15 mouse cellular contexts compared by ENCODE assay signal in genomic region chr9:63972576-63973290, GRCm38 (mm10). TPM values are rescaled to one million over a fixed set of nuclear protein-coding genes. Genes with fewer than 3 reads are reported as not detected.
DNase-seq lines count a peak whose midpoint lies in the region; ATAC-seq and TF ChIP-seq lines count a peak whose summit lies in the region.
"Had no signal": no experiment of that assay in that cellular context is flagged by ENCODE, and none has a peak within 500 bp of the region (broad histone marks: within the 10 kb centered on the region; RNA-seq: fewer than 3 reads in every experiment).

No protein-coding gene starts in this region.

- DNase-seq in adrenal gland, postnatal 14 days = peak; percentile 65
- no peak for DNase-seq in adrenal gland, adult 2 months
- no peak for DNase-seq in heart, adult 9 months (ENCODE audit: low spot score in 2 of 2)
- no peak for DNase-seq in layer of hippocampus, postnatal 10 days (ENCODE audit: low spot score in 2 of 2)
- DNase-seq: cerebellum, adult 11-12 months; cerebellum, postnatal 36 days; midbrain, embryonic 14.5 days had no signal

- TF ChIP-seq CTCF in E14TG2a.4 (conservative IDR thresholded peaks at IDR 0.05; ENCODE audit: low read length) = no peak

- no peaks in the 10 kb centered on the region for H3K9me3 ChIP-seq in heart, embryonic 15.5 days (replicated peaks)
- no peaks in the 10 kb centered on the region for H3K9me3 ChIP-seq in E14TG2a.4 (ENCODE audit: low read length)
- H3K9me3 ChIP-seq in embryonic facial prominence, embryonic 15.5 days (replicated peaks) = no peaks in the 10 kb centered on the region
- no peaks in the 10 kb centered on the region for H3K9me3 ChIP-seq in midbrain, embryonic 13.5 days

- peaks cover 97% of the 10 kb centered on the region for H3K4me1 ChIP-seq in heart, embryonic 15.5 days (replicated peaks)
- peaks cover 91% of the 10 kb centered on the region for H3K4me1 ChIP-seq in E14TG2a.4 (replicated peaks; ENCODE audit: low read depth, low read length)
- peaks cover 95% of the 10 kb centered on the region for H3K4me1 ChIP-seq in embryonic facial prominence, embryonic 15.5 days
- H3K4me1 ChIP-seq in midbrain, embryonic 13.5 days (replicated peaks) = peaks cover 43% of the 10 kb centered on the region

- no peak for ATAC-seq in heart, embryonic 15.5 days (replicated peaks; ENCODE audit: insufficient number of reproducible peaks, insufficient read depth, low FRiP score, low read depth)
- ATAC-seq in embryonic facial prominence, embryonic 15.5 days (ENCODE audit: insufficient number of reproducible peaks, low FRiP score, low TSS enrichment, low read depth) = no peak
- no peak for ATAC-seq in midbrain, embryonic 13.5 days
- ATAC-seq: activated CD4-positive, CD25-positive, alpha-beta regulatory T cell, adult 4 months; forebrain, embryonic 14.5 days; inflammation-experienced regulatory T-cells, adult 6 months had no signal

- H3K27me3 ChIP-seq in heart, embryonic 15.5 days = no peaks in the 10 kb centered on the region
- H3K27me3 ChIP-seq in E14TG2a.4 (ENCODE audit: insufficient read depth, low read length) = no peaks in the 10 kb centered on the region
- H3K27me3 ChIP-seq in embryonic facial prominence, embryonic 15.5 days = no peaks in the 10 kb centered on the region
- H3K27me3 ChIP-seq in midbrain, embryonic 13.5 days = no peaks in the 10 kb centered on the region

- H3K9ac ChIP-seq in heart, embryonic 15.5 days = no peak overlapping the region
- no peak overlapping the region for H3K9ac ChIP-seq in embryonic facial prominence, embryonic 15.5 days
- no peak overlapping the region for H3K9ac ChIP-seq in midbrain, embryonic 13.5 days (replicated peaks)

- H3K4me3 ChIP-seq in heart, embryonic 15.5 days = no peak overlapping the region
- H3K4me3 ChIP-seq in E14TG2a.4 (replicated peaks; ENCODE audit: low read length) = 0 out of 2 replicates have a peak overlapping the region, but pooled peaks have one; percentile 7
- no peak overlapping the region for H3K4me3 ChIP-seq in embryonic facial prominence, embryonic 15.5 days (replicated peaks)
- no peak overlapping the region for H3K4me3 ChIP-seq in midbrain, embryonic 13.5 days (replicated peaks)

- no peak overlapping the region for H3K4me2 ChIP-seq in heart, embryonic 15.5 days
- no peak overlapping the region for H3K4me2 ChIP-seq in embryonic facial prominence, embryonic 15.5 days (replicated peaks)
- H3K4me2 ChIP-seq in midbrain, embryonic 13.5 days (replicated peaks) = no peak overlapping the region

- 81% methylated on average over 11 of the region's 11 CpGs for WGBS in heart, embryonic 15.5 days
- 89% methylated on average over 11 of the region's 11 CpGs for WGBS in embryonic facial prominence, embryonic 15.5 days
- WGBS in midbrain, embryonic 13.5 days = 94% methylated on average over 11 of the region's 11 CpGs

- H3K27ac ChIP-seq in heart, embryonic 15.5 days = peak overlapping the region; percentile 86
- peak overlapping the region; percentile 94 for H3K27ac ChIP-seq in embryonic facial prominence, embryonic 15.5 days (replicated peaks)
- H3K27ac ChIP-seq in midbrain, embryonic 13.5 days = no peak overlapping the region

- no peaks in the 10 kb centered on the region for H3K36me3 ChIP-seq in heart, embryonic 15.5 days
- peaks cover 24% of the 10 kb centered on the region for H3K36me3 ChIP-seq in E14TG2a.4 (ENCODE audit: insufficient read depth, low read length)
- no peaks in the 10 kb centered on the region for H3K36me3 ChIP-seq in embryonic facial prominence, embryonic 15.5 days
- H3K36me3 ChIP-seq in midbrain, embryonic 13.5 days = no peaks in the 10 kb centered on the region

RNA-seq across cellular contexts. Expression of gene Smad6, which starts 49.1 kb away (rescaled TPM):
- 11.1 and 12.0 TPM in 2 replicates for total RNA-seq in adrenal gland, postnatal 14 days (2021)
- 10 to 100 TPM in 1 of 2 experiments, 1 to 10 TPM in 1; 6.0 to 12.9 TPM for total RNA-seq in adrenal gland, adult 2 months (2021)
- polyA plus RNA-seq in adrenal gland, adult 2 months (2012; rRNA removed) = 43.4 and 52.4 TPM in 2 replicates
- 16.4 and 19.8 TPM in 2 replicates for polyA plus RNA-seq in heart, embryonic 15.5 days (2015; fragmentation: Nextera tagmentation; extraction: Ambion mirVana)
- 12.8 and 15.5 TPM in 2 replicates for polyA plus RNA-seq in embryonic facial prominence, embryonic 15.5 days (2015; fragmentation: Nextera tagmentation; extraction: Ambion mirVana)
- polyA plus RNA-seq in midbrain, embryonic 13.5 days (2015; fragmentation: Nextera tagmentation; extraction: Ambion mirVana) = 1.2 and 2.4 TPM in 2 replicates
- 1 to 10 TPM; 1.7 to 3.7 TPM for total RNA-seq in layer of hippocampus, postnatal 10 days (2021)
- total RNA-seq: CH12.LX had no signal
- polyA plus RNA-seq: activated CD4-positive, CD25-positive, alpha-beta regulatory T cell, adult 4 months; inflammation-experienced regulatory T-cells, adult 6 months had no signal
